Mouse (Mus musculus) E14TG2a.4 (cell line): ENCODE results near the gene Ell.

Experiments used
- H3K27me3 ChIP-seq: 2 replicates; pipeline ENCODE4 v1.6.1; 2014; ENCODE audit warnings: low read length, control low read depth; ENCODE audit not compliant: insufficient read depth
- H3K36me3 ChIP-seq: 2 replicates; pipeline ENCODE4 v1.6.1; 2014; ENCODE audit warnings: low read length, control low read depth; ENCODE audit not compliant: insufficient read depth
- H3K4me1 ChIP-seq: replicated peaks from 2 replicates; pipeline ENCODE4 v1.6.1; 2014; ENCODE audit warnings: low read depth, low read length, control low read depth
- H3K4me3 ChIP-seq: replicated peaks from 2 replicates; pipeline ENCODE4 v1.5.1; 2014; ENCODE audit warnings: mild to moderate bottlenecking, low read length
- H3K9me3 ChIP-seq: 2 replicates; pipeline ENCODE4 v1.6.1; 2014; ENCODE audit warnings: low read length, control low read depth
- CTCF ChIP-seq: conservative IDR thresholded peaks from 2 replicates; pipeline ENCODE4 v1.5.1; 2014; ENCODE audit warnings: low read length
- NANOG ChIP-seq: IDR thresholded peaks from 2 replicates; pipeline ENCODE4 v1.6.1; 2014; ENCODE audit warnings: borderline replicate concordance, low read length, mixed read lengths
- POU5F1 ChIP-seq: IDR thresholded peaks from 2 replicates; pipeline ENCODE4 v1.6.1; 2014; ENCODE audit warnings: low read length, borderline replicate concordance

The Ell gene

DNA sequence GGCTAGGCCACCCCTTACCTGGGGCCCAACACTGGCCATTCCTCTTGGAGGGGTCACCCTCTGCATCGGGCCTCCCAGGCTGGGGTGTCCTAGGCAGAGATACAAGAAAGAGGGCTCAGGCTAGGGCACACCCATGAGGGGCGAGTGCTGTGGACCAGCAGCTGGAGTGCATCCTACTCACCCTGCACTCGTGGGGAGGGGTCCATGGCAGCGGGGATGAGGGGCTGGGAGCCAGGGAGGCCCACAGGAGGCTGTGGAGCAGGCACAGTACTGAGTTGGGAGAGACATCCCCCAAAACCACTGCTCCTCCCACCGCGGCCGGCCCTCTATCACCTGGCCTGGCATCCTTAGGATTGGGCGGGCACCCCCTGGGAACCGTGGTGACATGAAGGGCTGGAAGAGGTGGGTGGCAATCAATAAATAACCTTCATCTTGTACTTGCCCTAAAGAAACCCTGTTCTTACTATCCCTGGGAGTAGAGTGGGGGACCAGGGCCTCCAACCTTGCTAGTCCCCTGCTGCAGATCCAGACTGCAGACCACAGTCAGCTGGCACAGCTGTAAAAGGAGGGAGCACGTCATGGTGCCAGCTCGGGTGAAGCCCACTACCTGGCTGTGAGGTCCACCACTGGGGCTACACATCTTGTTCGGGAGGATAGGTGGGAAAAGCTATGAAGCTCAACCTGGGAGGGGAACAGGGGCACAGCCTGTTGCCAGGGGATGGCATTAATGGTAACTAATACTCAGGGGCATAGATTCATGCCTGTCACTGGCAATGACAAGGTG is 60.4 kb downstream of the Ell start:
- peaks cover 94% of the 10 kb centered on the region for H3K4me1 ChIP-seq
- H3K36me3 ChIP-seq, result peaks cover 67% of the 10 kb centered on the region
- H3K27me3 ChIP-seq, result peaks cover 15% of the 10 kb centered on the region
- TF ChIP-seq NANOG, result no peak
- no peak for TF ChIP-seq POU5F1
- no peak for TF ChIP-seq CTCF
- peak overlapping the region; percentile 93 for H3K4me3 ChIP-seq
- H3K9me3 ChIP-seq, result no peaks in the 10 kb centered on the region

DNA sequence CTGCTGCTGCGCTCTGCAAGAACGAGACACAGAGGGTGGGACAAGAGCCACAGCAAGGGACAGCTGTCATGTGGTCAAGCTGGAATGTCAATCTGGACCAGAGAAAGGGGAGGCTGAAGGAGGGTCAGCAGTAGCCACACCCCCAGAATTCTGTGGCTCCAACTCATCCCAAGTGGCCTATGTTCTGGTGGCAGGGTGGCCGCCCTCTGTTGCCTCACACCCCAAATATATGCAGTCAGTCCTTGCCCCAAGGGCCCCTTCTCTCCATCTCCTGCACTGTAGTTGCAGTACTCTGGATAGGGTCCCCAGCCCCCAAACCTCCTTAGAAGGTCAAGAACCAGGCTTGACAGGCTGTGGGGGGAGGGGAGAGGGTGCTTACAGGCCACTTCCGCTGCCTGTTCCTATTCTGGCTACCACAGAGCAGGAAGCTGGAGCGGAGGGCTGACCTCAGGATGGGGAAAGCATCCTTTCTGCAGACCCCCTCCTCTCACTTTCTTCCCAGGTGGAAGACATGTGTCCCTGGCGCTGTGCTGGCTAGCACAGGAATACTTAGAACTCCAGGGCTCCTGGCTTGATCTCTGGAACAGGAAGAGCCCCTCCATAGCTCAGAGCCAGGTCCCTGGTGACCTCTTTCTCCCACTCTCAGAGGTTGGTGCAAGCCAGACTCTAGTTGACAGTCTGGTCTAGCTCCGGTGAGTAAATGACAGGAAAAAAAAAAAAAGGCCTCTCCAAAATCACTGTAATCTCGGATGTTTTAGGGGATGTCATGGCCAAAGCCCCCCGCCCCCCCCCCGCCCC is 61.4 kb downstream of the Ell start:
- no peak for TF ChIP-seq POU5F1
- no peak for TF ChIP-seq NANOG
- no peak for TF ChIP-seq CTCF
- H3K9me3 ChIP-seq, result no peaks in the 10 kb centered on the region
- peaks cover 94% of the 10 kb centered on the region for H3K4me1 ChIP-seq
- peak overlapping the region; percentile 46 for H3K4me3 ChIP-seq
- H3K36me3 ChIP-seq, result peaks cover 70% of the 10 kb centered on the region
- peaks cover 7% of the 10 kb centered on the region for H3K27me3 ChIP-seq

DNA sequence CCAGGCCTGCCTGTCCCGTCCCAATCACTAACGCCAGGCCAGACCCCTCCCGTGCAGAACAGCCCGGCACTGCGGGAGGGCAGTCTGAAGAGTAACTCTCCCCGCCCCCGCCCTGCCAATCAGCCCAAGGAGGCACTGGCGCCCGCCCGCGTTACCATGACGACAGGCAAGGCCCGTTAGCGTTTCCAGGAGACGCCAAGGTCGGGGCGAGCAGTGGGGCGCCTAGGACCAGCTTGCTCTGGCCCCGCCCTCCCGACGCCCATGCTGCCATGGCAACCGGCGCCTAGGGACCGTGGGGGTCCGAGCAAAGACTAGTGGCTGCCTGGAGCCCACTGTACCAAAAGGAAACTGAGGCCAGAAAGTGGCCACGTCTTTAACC is 62.0 kb downstream of the Ell start:
- Histone ChIP-seq H3K36me3 (peaks cover 68% of the 10 kb centered on the region), H3K27me3 (peaks cover 1% of the 10 kb centered on the region), H3K4me1 (peaks cover 94% of the 10 kb centered on the region), H3K9me3 (no peaks in the 10 kb centered on the region), H3K4me3 (peak overlapping the region; percentile 46)
- TF ChIP-seq NANOG, result no peak
- TF ChIP-seq CTCF, result no peak
- no peak for TF ChIP-seq POU5F1

DNA sequence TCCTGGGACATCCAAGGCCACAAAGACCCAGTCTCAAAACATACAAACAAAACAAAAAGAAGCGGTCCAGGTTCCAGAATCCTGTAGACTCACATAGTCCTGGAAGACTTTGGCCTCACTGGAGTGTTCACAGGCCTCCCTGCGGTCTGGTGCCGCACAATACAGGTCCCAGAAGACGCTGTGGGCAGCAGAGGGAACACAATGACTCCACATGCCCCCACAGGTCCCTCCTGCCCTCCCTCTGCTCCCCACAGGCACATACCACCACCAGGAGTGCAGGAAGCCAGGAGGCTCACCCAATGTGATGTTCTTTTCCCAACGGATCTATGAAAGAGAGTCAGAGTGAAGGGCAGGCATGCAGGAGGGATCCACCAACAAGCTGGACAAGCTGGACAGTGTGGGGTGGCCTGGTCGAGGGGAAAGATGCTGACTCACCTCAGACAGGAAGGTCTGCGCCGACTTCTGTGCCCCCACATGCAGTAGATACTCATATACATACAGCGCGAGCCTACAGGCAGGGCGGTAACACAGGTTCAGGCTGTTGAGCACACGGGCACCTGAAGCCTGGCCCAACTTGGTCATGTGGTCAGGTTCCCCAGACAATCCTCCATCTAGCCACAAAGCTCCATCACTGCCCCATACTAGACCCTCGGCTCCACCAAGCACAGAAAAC is 63.0 kb downstream of the Ell start:
- Histone ChIP-seq H3K36me3 (peaks cover 58% of the 10 kb centered on the region), H3K4me1 (peaks cover 94% of the 10 kb centered on the region), H3K4me3 (peak overlapping the region; percentile 13; the same call in 1 of the 2 replicates), H3K9me3 (no peaks in the 10 kb centered on the region), H3K27me3 (no peaks in the 10 kb centered on the region; the same call in 1 of the 2 replicates)
- TF ChIP-seq NANOG (no peak), CTCF (no peak), POU5F1 (no peak)

DNA sequence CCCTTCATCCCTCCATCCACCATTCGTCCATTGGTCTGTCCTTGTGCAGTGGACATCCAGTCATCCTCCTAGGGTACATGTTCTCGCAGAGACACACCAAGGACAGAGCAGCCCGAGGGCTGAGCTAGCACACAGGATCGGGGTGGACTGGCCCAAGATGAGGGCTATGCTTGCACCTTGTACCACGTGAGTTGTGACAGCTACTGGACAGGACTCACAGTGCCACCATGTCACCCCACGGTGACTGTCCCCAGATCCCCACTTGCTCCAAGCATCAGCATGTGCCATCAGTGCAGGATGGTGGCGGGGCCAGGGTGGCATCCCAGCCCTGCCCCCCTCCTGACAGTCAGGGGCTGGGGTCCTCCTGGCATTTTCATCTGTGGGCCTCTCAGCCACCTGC is 65.3 kb downstream of the Ell start:
- no peaks in the 10 kb centered on the region for H3K27me3 ChIP-seq
- no peak for TF ChIP-seq CTCF
- no peak for TF ChIP-seq POU5F1
- no peak for TF ChIP-seq NANOG
- peaks cover 44% of the 10 kb centered on the region for H3K36me3 ChIP-seq

DNA sequence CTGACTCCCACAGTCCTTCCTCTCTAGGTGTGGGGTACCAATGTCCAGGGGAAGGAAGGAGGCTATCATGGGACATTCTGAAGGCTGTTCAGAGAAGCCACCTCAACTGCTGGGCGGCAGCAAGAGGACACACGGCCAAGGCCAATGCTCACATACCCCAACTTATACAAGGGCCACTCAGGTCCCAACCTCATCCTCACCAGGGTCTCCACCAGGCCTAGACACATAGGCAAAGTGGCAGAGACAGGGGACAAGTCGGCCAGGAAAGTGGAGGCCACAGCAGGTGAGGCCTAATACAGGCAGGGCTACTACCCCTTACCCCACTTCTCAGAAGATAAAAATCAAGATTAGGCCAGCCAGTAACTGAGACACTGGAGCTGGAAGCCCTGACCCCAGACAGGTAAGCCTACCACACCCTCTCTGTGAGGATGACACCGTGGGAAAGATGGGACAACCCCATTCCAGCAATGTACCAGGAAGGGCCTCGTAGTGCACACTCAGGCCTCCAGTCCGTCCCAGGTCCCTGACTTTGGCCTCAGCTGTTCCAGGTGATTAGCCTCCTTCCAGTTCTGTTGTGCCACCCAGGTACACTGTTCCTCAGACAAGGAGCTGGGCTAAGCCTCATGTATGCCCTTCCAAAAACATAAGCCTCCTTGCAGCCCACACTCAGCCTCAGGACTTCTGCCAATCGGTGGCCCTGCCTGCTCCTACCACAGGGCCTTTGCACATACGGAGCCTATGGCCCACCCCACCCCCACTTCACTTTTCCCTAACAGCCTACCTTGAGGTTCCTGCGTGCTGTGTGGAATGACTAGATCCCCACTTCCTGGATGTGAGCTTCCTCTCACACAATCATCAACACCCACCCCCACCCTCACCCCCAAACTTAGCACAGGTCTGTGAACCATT is 66.9 kb downstream of the Ell start:
- no peaks in the 10 kb centered on the region for H3K9me3 ChIP-seq
- peaks cover 3% of the 10 kb centered on the region for H3K27me3 ChIP-seq

More for the DNA sequence above, 65.3 kb downstream of the Ell start:
- Histone ChIP-seq H3K9me3 (no peaks in the 10 kb centered on the region), H3K4me1 (peaks cover 90% of the 10 kb centered on the region), H3K4me3 (0 out of 2 replicates have a peak overlapping the region, but pooled peaks have one; percentile 20)

DNA sequence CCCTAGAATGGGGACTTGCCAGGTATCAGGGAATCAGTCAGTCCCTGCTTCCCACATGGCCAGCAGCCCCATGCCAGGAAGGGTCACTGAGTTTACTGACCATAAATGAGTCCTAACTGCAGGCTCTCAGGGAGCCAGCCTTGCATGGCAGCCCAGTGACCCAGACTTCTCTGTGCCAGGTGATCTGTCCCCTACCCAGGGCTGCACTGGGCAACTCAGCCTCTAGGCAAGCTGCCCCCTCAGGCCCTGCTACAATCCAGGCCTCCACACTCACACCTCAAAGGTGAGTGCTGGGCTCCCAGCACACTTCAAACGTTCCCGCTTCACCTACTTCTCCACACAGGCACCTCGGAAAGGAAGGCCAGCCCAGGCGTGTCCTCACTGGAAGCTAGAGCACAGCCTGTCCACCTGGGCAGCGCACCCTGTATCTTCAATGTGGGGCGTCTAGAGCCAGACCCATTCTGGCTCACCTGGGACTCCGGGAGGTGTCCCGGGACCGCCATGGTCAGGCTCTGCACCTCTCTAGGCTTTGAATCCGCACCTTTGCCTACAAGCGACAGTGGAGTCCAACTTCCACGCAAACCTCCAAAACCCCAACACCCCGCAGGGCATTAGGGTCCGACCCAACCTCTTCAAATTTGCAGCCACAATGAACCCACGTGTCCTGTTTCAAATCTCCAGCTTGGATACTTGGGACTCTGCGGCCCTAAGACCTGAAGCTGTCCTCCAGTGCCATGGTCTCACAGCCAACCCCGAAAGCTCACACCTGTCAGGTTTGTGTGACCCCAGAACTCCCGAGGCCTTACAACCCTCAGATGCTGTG is 67.7 kb downstream of the Ell start:
- Histone ChIP-seq H3K9me3 (no peaks in the 10 kb centered on the region), H3K4me1 (peaks cover 84% of the 10 kb centered on the region), H3K36me3 (peaks cover 27% of the 10 kb centered on the region), H3K27me3 (peaks cover 10% of the 10 kb centered on the region), H3K4me3 (peak overlapping the region; percentile 93)
- no peak for TF ChIP-seq CTCF
- TF ChIP-seq NANOG, result no peak
- TF ChIP-seq POU5F1, result no peak

More for the DNA sequence above, 66.9 kb downstream of the Ell start:
- Histone ChIP-seq H3K4me1 (peaks cover 83% of the 10 kb centered on the region), H3K36me3 (peaks cover 31% of the 10 kb centered on the region), H3K4me3 (peak overlapping the region; percentile 93)
- no peak for TF ChIP-seq NANOG
- TF ChIP-seq CTCF, result no peak
- TF ChIP-seq POU5F1, result no peak
